Mouse (Mus musculus): Measurements from ENCODE around the gene 2900026A02Rik. TPM values are rescaled to one million over a fixed set of nuclear protein-coding genes. Genes with fewer than 3 reads are reported as not detected.

2900026A02Rik gene
- total RNA-seq, 2 experiments from 2014 or later = 40.1 to 41.4 TPM

DNA sequence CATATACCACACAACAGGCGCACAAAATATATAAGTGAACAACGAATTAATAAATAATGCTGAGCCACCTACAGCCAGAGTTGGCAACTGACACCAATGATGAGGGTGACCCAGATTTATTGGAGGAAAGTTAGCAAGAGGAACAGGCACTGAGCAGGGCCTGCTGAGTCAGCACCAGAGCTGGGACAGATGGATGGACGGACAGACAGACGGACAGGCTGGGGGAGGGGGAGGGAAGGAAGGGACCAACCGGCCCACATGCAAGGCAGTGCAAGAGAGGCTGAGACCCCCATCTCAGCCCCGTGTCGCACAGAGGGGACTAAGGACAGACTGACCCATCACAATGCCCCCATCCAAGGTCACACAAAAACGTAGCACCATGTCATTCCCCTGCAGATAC is 7.0 kb downstream of the 2900026A02Rik start:
- intact Hi-C loops (cut with DNase I) = no loop called here

DNA sequence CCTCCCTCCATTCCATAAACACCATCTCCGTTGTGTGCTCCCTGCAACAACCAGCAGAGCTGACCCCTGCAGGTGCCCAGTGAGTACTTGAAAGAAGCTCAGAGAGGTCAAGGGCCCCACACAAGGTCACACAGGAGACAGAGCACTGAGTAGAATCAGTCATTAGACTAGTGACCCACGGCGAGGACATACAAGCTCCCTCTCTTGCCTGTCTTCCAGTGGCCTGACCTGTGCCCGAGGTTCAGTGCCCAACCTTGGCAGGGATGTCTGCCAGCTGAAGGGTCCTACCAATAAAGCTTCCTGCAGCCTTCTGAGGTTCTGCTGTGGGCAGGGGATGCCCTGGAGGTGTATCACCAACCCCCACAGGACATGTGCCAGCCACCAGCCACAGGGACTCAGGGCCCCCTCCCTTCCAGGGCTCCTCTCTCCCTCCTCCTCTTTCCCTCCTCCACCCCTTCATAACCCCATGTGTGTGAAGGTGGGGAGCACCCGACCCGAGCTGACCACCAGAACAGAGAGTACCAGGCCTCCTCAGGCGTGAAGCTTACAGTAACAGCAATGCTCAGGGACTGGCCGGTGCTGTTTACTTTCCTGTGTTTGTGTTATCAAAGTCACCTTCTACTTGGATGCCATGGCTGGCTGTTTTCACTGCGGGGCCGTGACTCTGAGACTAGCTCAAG is 8.7 kb downstream of the 2900026A02Rik start:
- DNase-seq = no peak
- intact Hi-C loops (cut with DNase I) = no loop called here

More for the DNA sequence above, 7.0 kb downstream of the 2900026A02Rik start:
- DNase-seq = no peak

DNA sequence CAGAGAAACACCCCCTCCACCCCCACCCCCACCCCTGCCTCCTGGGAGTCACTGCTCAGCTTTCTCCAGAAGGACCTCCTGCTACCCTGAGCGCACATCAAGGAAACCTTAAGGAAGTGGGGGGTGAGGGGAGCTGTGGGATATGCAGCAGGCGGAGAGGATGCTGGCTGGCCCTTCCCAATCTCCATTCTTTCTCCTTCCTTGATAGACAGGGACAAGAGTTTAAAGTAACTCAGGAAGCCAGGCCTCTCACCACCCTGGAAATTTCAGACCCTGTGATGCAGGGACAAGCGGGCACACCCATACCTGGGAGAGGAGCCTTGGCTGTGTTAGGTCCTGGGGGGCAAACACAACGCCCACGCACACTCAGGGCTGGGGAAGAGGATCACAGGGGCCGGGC is 10.7 kb downstream of the 2900026A02Rik start:
- intact Hi-C loops (cut with DNase I) = no loop called here
- no peak for DNase-seq

DNA sequence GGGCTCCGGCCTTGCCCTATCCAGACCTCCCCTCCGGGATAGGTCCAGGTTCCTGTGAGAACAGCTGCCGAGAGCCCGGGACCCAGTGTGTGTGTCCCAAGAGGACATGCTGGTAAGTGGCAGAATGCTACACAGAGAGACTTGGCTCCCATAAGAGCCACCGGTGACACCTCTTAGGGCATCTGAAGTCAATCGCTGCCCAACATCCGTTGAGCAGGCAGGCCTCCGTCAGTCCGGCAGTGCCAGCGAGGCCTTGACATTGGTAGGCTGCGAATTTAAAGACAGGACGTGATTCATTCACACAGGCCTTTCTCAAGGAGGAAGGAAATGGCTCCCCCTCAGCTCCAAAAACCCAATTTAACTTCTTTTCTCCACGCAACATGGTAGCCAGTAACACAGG is 11.1 kb downstream of the 2900026A02Rik start:
- no peak for DNase-seq
- intact Hi-C loops (cut with DNase I) = no loop called here

DNA sequence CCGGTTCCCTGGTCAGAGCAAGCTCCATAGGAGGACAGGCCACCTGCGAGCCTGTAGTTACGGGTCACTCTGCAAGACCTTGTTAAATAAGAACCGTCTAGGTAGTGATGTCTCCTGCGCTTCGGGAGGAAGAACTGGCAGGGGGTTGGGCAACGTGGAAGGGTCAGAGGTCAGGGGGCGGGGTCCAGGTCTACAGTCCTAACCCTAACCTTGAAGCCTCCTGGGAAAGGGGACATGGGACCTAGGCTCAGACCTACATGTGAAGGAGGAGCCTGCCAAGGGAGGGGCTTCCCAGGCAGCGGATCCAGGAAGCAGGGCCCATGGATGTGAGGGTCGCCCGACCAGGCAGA is 11.7 kb downstream of the 2900026A02Rik start:
- intact Hi-C loops (cut with DNase I) = no loop called here
- DNase-seq = no peak

DNA sequence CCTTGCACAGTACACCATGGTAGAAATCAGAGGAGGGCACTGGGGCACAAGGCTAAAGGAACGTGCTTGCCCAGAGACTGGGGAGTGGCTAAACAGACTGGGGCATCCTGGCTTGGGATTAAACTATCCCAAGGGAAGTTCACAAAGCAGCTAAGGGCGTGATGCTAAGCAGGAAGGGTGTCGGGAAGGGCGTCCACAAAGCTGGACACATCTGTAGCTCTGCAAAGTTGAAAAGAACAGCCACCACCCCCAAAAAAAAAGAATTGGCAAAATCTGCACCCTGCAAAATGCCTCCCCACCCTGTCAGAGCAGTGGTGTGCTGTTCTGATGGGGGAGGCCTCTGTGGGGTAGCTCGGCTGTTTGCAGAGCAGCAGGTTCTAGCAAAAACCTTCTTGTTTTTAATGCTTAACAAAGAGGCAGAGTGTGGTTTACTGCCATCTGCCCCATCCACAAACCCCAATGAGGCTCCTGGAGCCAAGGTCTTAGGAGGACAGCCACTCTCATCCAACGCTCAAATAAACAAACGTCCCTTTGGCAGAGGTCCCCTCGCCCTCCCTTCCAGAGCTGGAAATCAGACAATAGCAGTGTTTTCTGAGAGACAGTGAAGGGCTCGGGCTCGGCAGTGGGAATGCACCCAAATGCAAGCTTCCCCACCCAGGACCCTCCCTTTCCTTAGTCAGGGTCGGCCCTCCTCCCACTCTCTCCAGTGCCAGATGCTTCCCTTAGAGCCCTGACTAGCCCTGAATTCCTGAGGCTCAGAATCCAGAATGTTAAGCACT is 12.2 kb downstream of the 2900026A02Rik start:
- DNase-seq = peak; percentile 82
- intact Hi-C loops (cut with DNase I) = no loop called here

DNA sequence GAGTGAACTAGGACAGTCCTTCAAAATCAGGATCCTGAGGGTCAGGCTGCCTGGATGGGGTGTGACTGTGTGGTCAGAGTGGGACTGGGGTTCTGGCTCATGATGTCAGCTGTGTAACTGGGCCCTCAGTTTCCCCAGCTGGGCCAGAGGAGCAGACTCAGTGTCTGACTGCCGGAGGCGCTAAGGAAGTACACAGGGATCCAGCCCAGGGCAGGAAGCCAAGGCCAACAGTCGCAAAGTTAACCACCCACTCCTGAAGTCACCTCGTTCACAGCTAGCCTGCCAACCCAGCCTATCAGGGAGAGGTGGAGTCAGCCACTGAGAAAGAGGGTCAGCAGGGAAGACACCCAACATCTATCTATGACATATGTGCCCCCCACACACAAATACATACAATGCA is 13.0 kb downstream of the 2900026A02Rik start:
- DNase-seq = no peak
- intact Hi-C loops (cut with DNase I) = no loop called here

DNA sequence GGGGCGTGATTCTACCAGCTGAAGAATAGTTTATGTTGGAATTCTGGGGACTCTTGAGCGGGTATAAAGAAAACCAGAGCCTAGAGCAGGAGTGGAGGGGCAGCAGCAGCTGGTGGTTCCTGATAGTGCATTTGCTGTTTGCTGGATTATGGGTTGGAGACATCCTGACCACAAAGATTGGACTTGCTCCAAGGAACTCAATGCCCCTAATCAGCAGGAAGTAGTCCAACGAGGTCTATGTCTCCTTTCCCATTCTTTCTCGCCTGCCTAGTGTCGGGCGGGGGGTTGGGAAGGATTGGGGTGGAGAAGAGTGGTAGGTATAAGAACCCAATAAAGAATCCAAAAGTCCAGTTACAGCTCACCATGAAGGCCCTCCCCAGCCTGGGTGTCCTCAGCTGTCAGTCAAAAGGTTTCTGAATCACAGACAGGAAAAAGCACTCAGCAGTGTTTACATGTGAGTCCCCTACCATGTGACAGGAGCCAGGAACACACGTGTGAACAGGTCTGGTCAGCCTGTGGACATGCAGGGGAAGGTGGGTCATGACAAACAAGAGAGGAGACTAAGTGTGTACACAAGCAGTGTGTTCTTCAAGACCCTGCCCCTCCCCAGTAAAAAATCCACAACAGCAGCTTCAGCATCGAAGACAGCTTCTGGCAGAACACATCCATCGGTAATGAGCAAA is 14.2 kb downstream of the 2900026A02Rik start:
- intact Hi-C loops (cut with DNase I) = no loop called here
- DNase-seq = no peak

DNA sequence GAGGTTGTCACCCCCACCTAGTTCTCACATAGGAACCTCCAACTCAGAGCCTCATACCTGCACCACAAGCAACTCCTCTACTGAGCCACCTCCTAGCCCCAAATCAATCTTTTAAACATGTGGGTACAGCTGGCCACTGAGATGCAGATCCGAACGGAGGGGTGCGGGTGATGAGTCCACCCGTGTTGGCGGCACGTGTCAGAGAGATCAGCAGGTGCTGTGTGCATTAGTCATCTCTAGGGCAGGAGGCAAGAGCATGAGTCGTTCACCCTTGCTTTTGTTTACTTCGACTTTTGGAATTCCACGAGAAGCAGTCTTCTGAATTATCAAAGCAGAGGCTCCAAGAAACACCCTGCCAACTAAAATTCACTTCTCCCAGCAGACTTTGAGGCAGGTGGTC is 16.8 kb downstream of the 2900026A02Rik start:
- intact Hi-C loops (cut with DNase I) = no loop called here
- no peak for DNase-seq

DNA sequence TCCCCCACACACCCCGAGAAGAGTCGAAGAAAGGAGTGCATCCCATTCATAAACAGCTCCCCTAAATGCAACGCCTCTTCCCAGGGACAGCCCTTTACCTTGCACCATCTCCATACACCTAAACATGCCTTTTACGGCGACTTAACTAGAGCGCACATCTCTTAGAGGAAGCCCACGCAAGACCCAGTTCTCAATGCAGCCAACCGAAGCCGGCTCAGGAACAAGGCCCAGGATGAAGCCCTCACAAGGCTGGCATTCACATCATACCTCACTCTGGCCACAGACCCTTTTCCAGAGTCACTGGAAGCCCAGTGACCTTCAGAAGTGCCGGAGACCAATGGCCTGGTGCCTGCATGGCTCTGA is 21.3 kb downstream of the 2900026A02Rik start:
- intact Hi-C loops (cut with DNase I) = no loop called here
- DNase-seq = no peak

DNA sequence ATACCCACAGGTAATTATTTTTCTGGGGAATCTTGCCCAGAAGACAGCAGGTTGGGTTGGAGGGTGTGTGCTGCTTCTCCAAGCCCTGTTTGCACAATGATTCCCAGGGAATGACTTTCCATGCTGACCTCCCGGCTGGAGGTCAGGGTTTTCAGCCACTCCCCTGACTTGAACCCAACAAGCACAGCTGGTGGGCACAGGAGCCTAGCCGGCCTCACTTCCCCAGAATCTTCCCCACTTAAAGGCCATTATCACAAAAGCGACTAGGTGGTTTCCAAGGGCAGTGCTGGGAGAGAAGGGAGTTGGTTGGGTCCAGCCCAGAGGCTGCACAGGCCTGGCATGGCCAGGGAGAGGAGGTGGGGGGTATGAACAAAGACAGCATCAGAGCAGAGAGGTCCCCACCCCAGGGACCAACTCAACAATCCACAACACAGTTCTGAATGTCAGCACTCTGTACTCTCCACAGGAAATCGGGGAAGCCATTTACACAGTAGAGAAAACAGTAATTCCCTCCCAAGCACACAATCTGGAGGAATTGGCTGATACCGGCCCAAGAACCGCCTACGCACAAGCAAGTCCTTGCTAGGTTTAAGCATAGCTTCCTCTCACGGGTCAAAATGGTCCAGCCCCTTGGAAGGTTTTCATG is 21.8 kb downstream of the 2900026A02Rik start:
- no peak for DNase-seq

DNA sequence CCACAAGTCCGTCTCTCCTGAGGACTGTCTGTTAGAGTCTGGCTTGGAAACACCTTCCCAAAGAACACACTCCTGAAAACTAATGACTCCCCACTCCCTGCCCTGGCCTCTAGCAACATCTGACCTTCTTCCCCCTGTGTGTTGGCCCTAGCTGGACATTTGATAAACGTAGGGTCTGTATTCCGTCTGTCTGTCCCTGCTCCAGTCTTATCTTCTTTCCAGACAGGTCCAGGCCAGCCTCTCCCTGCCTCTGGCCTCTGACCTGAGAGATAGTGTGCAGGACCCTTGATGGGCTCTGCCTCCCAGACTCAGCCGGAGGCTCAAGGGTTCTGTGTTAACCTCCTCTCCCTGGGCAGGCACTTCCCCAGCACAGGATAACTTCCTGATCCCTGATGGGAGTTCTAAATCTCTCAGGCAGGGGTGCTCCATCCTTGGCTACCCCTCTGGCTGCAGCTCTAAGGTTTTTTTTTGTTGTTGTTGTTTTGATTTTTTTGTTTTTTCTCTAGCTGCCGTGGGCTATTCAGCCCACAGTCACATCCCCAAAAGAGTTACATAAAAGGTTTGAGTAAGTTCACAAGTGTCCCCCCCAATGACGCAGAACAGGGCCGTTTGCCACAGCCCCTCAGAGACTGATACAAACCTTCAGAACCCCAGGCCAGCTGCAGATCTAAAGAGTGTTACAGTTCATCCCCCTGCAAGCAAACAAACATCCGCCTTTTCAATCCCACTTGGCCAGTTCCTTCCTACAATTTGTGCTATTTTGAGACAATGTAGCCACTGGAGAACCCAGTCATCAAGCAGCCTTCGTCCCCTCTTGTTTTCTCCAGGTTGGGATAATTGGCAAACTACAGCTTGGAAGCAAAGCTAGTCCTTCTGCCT is 23.9 kb downstream of the 2900026A02Rik start:
- intact Hi-C loops (cut with DNase I) = no loop called here
- DNase-seq = no peak

More for the DNA sequence above, 21.8 kb downstream of the 2900026A02Rik start:
- intact Hi-C loops (cut with DNase I) = no loop called here

DNA sequence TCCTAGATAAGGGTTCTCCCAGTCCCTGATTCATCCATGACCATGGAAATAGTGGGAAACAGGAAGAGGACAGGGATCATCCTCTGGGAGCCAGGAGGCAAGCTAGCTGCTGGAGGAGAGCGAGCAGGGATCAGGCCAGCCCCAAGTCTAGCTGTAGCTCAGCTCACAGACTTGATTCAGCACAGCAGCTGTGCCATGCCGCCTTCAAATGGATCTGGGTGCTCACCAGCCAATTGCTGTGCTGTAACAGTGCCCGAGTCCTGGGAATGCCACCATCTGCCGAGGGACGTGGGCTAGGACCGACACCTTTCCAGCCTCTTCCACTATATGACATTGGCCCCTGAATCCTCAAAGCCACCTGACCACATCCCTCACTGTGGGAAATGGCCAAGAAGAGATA is 25.1 kb downstream of the 2900026A02Rik start:
- intact Hi-C loops (cut with DNase I) = no loop called here
- DNase-seq = no peak

DNA sequence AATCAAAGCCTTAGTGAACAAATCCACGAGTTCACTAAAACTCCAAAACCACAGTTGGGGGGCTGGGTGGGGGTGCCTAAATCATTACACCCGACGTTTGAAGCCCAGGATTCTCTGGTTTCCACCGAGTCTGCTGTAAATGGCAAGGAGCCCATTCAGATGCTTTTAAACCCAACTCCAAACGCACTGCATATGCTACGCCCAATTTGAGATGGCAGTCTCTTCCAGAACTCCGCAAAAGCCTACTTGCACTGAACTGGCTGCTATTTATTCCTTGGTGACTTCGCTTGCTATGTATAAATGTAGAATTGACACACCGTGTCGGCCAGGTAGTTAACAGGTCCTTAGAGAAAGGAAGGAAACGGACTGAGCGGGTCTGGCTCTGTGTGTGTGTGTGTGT is 25.6 kb downstream of the 2900026A02Rik start:
- no peak for DNase-seq
- intact Hi-C loops (cut with DNase I) = no loop called here

DNA sequence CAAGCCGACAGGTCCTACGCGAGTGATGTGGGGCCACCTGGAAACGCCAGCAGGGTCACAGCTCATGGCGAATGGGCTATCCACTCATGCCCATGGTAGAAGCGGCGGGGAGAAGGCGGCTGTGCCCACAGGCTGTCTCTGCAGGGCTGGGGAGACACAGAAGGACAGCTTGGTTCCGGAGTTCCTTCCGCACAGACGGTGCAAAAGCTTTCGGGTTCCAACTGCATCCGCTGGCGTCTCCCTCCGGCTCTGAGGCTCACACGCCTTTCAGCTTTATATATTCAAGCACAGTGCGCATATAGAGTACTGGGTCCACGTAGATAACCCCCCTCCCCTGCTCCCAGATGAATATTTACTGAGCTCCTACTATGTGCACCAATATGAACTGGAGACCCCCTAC is 27.3 kb downstream of the 2900026A02Rik start:
- DNase-seq = no peak
- intact Hi-C loops (cut with DNase I) = no loop called here

DNA sequence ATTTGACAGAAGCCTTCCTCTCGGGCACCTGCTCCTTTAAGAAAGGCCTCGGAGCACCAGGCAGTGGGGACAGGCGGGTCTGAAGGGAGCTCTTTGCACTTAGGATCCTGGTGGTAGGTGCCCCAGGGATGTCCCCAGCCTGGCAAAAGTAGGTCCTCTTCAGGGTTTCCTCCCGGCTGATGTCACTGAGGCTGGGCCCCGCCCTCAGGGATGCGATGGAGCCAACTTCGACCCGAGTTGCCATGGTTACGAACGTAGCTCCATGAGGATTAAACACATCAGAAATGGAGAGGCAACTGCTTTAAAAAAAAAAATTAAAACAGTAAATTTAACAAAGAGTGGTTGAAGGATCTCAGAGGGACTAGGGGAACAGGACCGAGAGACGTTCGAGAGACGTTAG is 29.1 kb downstream of the 2900026A02Rik start:
- intact Hi-C loops (cut with DNase I) = no loop called here
- DNase-seq = no peak

DNA sequence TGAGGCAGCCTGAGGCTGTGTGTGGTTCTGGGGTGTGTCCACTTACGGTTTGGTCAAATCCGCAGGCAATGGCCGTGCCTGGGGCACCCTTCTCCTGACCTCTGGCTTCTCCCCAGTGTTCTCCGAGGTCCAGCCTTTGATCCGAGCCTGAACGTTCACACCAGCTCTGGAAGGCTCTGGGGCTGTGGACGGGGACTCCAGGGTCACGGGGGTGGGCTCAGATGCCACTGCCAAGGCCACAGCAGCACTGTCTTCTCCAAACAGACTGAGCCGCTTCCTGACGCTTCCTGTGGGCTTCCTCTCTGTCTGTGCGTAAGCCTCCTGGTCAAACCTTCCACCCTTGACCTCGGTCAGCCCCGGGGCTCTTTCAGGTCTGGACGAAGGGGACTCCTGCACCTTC is 30.5 kb downstream of the 2900026A02Rik start:
- no peak for DNase-seq
- intact Hi-C loops (cut with DNase I) = no loop called here

DNA sequence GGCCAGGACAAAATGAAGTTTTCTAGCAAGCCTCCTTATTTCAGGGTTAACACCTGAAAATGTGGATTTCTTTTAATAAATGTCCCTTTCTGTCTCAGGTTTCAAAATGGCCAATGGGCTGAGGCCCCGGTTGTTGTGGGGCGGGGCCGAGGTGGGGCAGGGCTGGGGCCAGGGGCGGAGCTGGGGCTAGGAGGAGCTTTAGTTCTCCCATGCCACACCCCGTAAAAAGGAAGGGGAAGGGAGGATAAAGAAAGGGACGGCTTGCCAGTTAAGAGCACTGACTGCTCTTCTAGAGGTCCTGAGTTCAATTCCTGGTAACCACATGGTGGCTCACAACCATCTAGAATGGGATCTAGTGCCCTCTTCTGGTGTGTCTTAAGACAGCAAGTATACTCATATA is 39.6 kb downstream of the 2900026A02Rik start:
- intact Hi-C loops (cut with DNase I) = loop anchor here (2.0 kb wide), 1 partner anchor 43 kb away; no protein-coding TSS in a partner anchor
- DNase-seq = no peak

DNA sequence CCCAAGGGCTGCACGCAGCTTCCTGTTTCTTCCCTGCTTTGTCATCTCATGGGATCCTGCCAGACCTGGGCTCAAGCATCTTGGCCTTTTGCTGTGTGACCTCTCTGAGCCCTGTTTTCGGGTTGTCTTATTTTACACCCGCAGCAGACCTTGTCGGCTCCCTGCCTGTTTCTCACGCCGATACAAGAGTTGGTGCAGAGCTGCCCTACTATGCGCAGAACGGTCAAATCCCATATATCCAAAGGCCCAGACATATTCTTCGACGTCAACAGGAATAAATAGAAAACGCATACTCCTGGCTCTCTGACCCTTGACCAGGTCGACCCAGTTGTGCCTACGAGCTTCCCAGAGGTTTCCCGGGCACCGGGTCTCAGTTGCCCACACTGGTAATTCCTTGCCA is 40.3 kb downstream of the 2900026A02Rik start:
- no peak for DNase-seq
- intact Hi-C loops (cut with DNase I) = loop anchor here (2.0 kb wide), 1 partner anchor 44 kb away; no protein-coding TSS in a partner anchor
